Mouse (Mus musculus): ENCODE measurements at regions not wholly inside any gene's neighbourhood (a gene's known extent, or its start where the extent isn't known, plus 50 kb on each side); places are given as distances from the start of the nearest gene placed in this dataset.

DNA sequence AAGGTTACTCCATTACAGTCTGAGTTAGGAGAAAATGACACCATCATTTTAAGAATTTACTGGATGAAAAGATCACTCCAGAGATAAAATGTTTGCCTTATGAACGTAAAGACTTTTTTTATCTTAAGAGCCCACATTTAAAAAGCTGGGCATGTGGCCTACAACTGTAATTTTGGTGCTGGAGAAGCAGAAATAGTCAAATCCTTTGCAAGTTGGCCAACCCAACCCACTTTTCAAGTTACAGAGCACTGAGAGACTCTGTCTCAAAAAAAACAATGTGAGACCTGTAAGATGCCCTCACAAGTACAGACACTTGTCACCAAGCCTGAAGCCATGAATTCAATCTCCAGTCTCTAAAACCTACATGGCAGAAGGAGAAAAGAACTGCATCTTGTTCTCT is 305.6 kb upstream of the Cited2 start:
- WGBS = 75% methylated on average over 1 of the region's 1 CpGs
- H3K4me1 ChIP-seq (ENCODE audit: control insufficient read depth, insufficient read depth, low read length) = no peaks in the 10 kb centered on the region
- ATAC-seq (ENCODE audit: insufficient number of reproducible peaks, insufficient read depth, low FRiP score, low read depth) = no peak
- no peaks in the 10 kb centered on the region for H3K27me3 ChIP-seq (ENCODE audit: control insufficient read depth, insufficient read depth, low read length)
- no peak overlapping the region for H3K4me3 ChIP-seq (ENCODE audit: low read depth, low read length)
- H3K4me2 ChIP-seq (replicated peaks; ENCODE audit: low read depth, low read length) = no peak overlapping the region
- no peaks in the 10 kb centered on the region for H3K36me3 ChIP-seq (ENCODE audit: control insufficient read depth, insufficient read depth, low read length)
- H3K9ac ChIP-seq (replicated peaks; ENCODE audit: low read depth, low read length) = no peak overlapping the region
- H3K9me3 ChIP-seq (ENCODE audit: control insufficient read depth, low read depth, low read length) = no peaks in the 10 kb centered on the region
- H3K27ac ChIP-seq (ENCODE audit: low read length) = no peak overlapping the region

- no peak overlapping the region for H3K9ac ChIP-seq (replicated peaks; ENCODE audit: low read depth, low read length)
- H3K27ac ChIP-seq (ENCODE audit: low read length) = no peak overlapping the region
- no peak for ATAC-seq (ENCODE audit: insufficient number of reproducible peaks, insufficient read depth, low FRiP score, low read depth)
- H3K4me3 ChIP-seq (ENCODE audit: low read depth, low read length) = no peak overlapping the region
- H3K27me3 ChIP-seq (ENCODE audit: control insufficient read depth, insufficient read depth, low read length) = no peaks in the 10 kb centered on the region
- H3K36me3 ChIP-seq (ENCODE audit: control insufficient read depth, insufficient read depth, low read length) = no peaks in the 10 kb centered on the region
- H3K4me2 ChIP-seq (replicated peaks; ENCODE audit: low read depth, low read length) = no peak overlapping the region
- 77% methylated on average over 7 of the region's 7 CpGs for WGBS
- no peaks in the 10 kb centered on the region for H3K4me1 ChIP-seq (ENCODE audit: control insufficient read depth, insufficient read depth, low read length)
- no peaks in the 10 kb centered on the region for H3K9me3 ChIP-seq (ENCODE audit: control insufficient read depth, low read depth, low read length)
These were observed 304.8 kb upstream of the Cited2 start for GRCm38 (mm10) chr10:17418227-17418685.

DNA sequence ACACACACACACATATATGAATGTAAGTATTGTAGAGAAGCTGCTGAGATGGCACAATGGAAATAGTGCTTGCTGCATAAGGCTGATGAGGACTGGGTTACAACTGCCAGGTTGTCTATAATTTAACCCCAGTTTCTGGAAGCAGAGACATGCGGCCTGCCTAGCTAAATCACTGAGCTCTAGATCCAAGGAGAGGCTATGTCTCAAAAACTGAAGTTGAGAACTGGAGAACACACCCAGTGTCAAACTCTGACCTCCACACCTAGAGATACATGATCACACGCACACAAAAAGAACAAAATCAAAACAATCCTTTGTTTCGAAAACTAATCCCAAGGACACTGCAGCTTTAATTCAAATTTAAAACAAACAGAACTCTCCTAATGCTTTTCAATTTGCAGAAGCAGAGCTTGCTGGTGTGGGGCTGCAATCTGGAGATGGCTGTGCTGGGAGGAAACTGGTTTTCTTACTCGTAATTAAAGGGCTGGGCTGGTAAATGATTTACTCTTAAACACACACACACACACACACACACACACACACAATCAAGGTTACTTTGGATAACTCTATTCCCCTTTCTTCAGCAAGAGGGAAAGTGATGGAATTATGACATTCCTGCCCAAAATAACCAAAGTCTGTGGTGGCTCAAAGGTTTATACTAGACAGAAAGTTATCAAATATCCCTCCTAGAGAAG is 299.3 kb upstream of the Cited2 start:
- no peak overlapping the region for H3K27ac ChIP-seq (ENCODE audit: low read length)
- H3K4me3 ChIP-seq (ENCODE audit: low read depth, low read length) = no peak overlapping the region
- ATAC-seq (ENCODE audit: insufficient number of reproducible peaks, insufficient read depth, low FRiP score, low read depth) = 0 out of 2 replicates have a peak, but pooled peaks have one; percentile 63
- no peaks in the 10 kb centered on the region for H3K4me1 ChIP-seq (ENCODE audit: control insufficient read depth, insufficient read depth, low read length)
- no peaks in the 10 kb centered on the region for H3K27me3 ChIP-seq (ENCODE audit: control insufficient read depth, insufficient read depth, low read length)
- H3K9me3 ChIP-seq (ENCODE audit: control insufficient read depth, low read depth, low read length) = no peaks in the 10 kb centered on the region
- no peak overlapping the region for H3K4me2 ChIP-seq (replicated peaks; ENCODE audit: low read depth, low read length)
- WGBS = 50% methylated on average over 4 of the region's 4 CpGs
- H3K9ac ChIP-seq (replicated peaks; ENCODE audit: low read depth, low read length) = no peak overlapping the region
- H3K36me3 ChIP-seq (ENCODE audit: control insufficient read depth, insufficient read depth, low read length) = no peaks in the 10 kb centered on the region

DNA sequence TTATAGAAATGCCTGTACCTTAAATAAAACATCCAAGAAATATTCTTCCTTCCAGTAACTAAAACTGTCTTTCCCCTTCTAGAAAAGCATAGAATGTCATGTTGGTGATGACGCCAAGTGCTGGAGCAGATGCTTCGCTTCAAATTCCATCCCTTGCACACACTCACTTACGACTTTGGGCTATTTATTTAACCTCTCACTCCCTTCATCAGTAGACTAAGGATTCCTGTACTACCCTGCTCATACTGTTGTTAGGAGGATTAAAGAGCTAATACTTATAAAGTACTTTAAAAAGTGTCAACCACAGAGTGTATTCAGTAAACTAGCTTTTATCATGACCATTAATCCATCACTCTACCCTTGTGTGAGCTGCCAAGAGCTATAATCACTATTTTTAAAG is 296.8 kb upstream of the Cited2 start:
- H3K36me3 ChIP-seq (ENCODE audit: control insufficient read depth, insufficient read depth, low read length) = no peaks in the 10 kb centered on the region
- 28% methylated on average over 3 of the region's 3 CpGs for WGBS
- H3K9me3 ChIP-seq (ENCODE audit: control insufficient read depth, low read depth, low read length) = no peaks in the 10 kb centered on the region
- H3K27me3 ChIP-seq (ENCODE audit: control insufficient read depth, insufficient read depth, low read length) = no peaks in the 10 kb centered on the region
- H3K4me2 ChIP-seq (replicated peaks; ENCODE audit: low read depth, low read length) = no peak overlapping the region
- ATAC-seq (ENCODE audit: insufficient number of reproducible peaks, insufficient read depth, low FRiP score, low read depth) = no peak; the same call in 1 of the 2 replicates
- H3K27ac ChIP-seq (ENCODE audit: low read length) = no peak overlapping the region
- no peaks in the 10 kb centered on the region for H3K4me1 ChIP-seq (ENCODE audit: control insufficient read depth, insufficient read depth, low read length)
- no peak overlapping the region for H3K9ac ChIP-seq (replicated peaks; ENCODE audit: low read depth, low read length)
- no peak overlapping the region for H3K4me3 ChIP-seq (ENCODE audit: low read depth, low read length)

- no peak overlapping the region for H3K27ac ChIP-seq (ENCODE audit: low read length)
- H3K27me3 ChIP-seq (ENCODE audit: control insufficient read depth, insufficient read depth, low read length) = no peaks in the 10 kb centered on the region
- H3K4me2 ChIP-seq (replicated peaks; ENCODE audit: low read depth, low read length) = no peak overlapping the region
- no peak overlapping the region for H3K4me3 ChIP-seq (ENCODE audit: low read depth, low read length)
- ATAC-seq (ENCODE audit: insufficient number of reproducible peaks, insufficient read depth, low FRiP score, low read depth) = 0 out of 2 replicates have a peak, but pooled peaks have one; percentile 18
- no peaks in the 10 kb centered on the region for H3K4me1 ChIP-seq (ENCODE audit: control insufficient read depth, insufficient read depth, low read length)
- H3K9me3 ChIP-seq (ENCODE audit: control insufficient read depth, low read depth, low read length) = no peaks in the 10 kb centered on the region
- H3K36me3 ChIP-seq (ENCODE audit: control insufficient read depth, insufficient read depth, low read length) = no peaks in the 10 kb centered on the region
- H3K9ac ChIP-seq (replicated peaks; ENCODE audit: low read depth, low read length) = no peak overlapping the region
These were observed 295.7 kb upstream of the Cited2 start for GRCm38 (mm10) chr10:17427316-17427715.

DNA sequence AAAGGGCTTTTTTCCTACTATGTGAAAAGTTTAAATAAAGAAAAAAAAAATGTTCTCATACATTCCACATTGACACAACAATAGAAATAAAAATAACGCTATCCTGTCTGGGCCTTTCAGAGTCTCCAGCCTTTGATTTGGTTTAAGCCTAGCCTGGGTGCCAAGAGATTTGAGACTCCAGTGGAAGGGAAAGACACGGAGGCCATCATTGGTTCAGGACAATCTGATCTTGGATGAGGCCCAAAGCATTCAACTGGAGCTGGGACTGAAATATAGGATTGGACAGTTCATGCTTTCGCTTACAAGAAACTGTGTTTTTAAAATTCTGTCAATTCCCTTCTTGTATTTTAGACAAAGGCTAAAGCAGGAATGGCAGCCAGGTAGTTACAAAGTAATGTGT is 294.7 kb upstream of the Cited2 start:
- Histone ChIP-seq H3K27ac (ENCODE audit: low read length) (no peak overlapping the region), H3K9ac (replicated peaks; ENCODE audit: low read depth, low read length) (no peak overlapping the region), H3K27me3 (ENCODE audit: control insufficient read depth, insufficient read depth, low read length) (no peaks in the 10 kb centered on the region), H3K4me2 (replicated peaks; ENCODE audit: low read depth, low read length) (no peak overlapping the region), H3K36me3 (ENCODE audit: control insufficient read depth, insufficient read depth, low read length) (no peaks in the 10 kb centered on the region), H3K4me1 (ENCODE audit: control insufficient read depth, insufficient read depth, low read length) (no peaks in the 10 kb centered on the region), H3K9me3 (ENCODE audit: control insufficient read depth, low read depth, low read length) (no peaks in the 10 kb centered on the region), H3K4me3 (ENCODE audit: low read depth, low read length) (no peak overlapping the region)
- WGBS = 82% methylated on average over 3 of the region's 3 CpGs
- no peak for ATAC-seq (ENCODE audit: insufficient number of reproducible peaks, insufficient read depth, low FRiP score, low read depth)

DNA sequence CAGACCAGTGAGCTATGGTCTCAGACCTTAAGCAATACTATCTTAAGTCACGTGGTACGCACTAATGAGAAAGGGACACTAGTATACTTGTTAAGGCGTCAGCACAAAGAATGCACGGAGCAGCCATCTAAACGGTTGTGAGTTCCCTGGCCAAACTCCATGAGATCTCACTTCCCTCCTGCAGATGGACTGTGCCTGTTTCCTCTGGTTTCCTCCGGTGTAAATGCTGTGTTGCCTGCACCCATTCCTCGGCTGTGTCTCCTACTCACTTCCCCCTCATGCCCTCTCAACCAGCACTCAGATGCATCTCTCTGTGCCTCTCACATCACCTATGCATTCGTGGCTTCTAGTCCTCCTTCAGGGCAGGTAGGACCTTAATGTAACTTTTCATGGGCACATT is 291.9 kb upstream of the Cited2 start:
- ATAC-seq (ENCODE audit: insufficient number of reproducible peaks, insufficient read depth, low FRiP score, low read depth) = no peak
- no peak overlapping the region for H3K4me3 ChIP-seq (ENCODE audit: low read depth, low read length)
- H3K27ac ChIP-seq (ENCODE audit: low read length) = no peak overlapping the region
- H3K36me3 ChIP-seq (ENCODE audit: control insufficient read depth, insufficient read depth, low read length) = no peaks in the 10 kb centered on the region
- WGBS = 74% methylated on average over 8 of the region's 8 CpGs
- H3K4me2 ChIP-seq (replicated peaks; ENCODE audit: low read depth, low read length) = no peak overlapping the region
- H3K9ac ChIP-seq (replicated peaks; ENCODE audit: low read depth, low read length) = no peak overlapping the region
- H3K4me1 ChIP-seq (ENCODE audit: control insufficient read depth, insufficient read depth, low read length) = no peaks in the 10 kb centered on the region
- H3K9me3 ChIP-seq (ENCODE audit: control insufficient read depth, low read depth, low read length) = no peaks in the 10 kb centered on the region
- H3K27me3 ChIP-seq (ENCODE audit: control insufficient read depth, insufficient read depth, low read length) = no peaks in the 10 kb centered on the region

DNA sequence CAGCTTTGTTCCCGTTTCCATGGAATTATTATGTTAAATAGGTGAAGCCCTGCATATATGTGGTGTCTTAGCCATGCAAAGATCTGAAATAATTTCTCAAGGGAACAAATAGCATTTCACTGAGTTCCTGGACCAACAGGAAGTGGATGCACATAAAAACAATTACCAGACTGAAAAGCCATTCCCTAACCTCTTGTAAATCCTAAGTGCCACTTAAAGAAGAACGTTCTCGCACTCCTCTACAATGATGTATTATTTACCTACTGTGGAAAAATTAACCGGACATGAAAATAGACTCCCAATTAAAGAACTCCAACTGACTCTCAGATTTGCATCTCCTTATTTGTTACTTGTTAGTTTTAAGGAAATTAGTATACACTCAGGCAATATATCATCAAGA is 288.9 kb upstream of the Cited2 start:
- WGBS = 78% methylated on average over 4 of the region's 4 CpGs

DNA sequence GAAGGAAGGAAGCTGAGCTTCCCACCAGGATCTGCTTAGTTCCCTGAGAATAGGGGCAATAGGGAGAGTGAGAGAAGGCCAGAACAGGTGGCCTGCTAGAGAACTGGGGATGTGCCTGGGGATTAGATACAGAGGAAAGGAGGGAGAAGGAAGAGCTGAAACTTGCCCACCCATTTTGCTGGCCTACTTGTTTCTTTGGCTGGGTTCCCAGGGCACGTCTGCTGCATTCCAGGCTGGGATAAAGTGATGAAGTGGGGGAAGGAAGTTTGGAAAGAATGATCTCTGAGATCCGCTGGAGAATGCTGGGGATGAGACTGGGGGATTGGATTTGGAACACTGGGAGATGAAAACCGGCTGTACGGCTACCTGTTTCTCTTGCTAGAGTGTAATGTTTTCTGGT is 272.8 kb upstream of the Cited2 start:
- no peak for ATAC-seq (ENCODE audit: insufficient number of reproducible peaks, insufficient read depth, low FRiP score, low read depth)
- WGBS = 50% methylated on average over 4 of the region's 4 CpGs
- Histone ChIP-seq H3K4me3 (ENCODE audit: low read depth, low read length) (no peak overlapping the region), H3K27me3 (ENCODE audit: control insufficient read depth, insufficient read depth, low read length) (no peaks in the 10 kb centered on the region), H3K36me3 (ENCODE audit: control insufficient read depth, insufficient read depth, low read length) (no peaks in the 10 kb centered on the region), H3K27ac (ENCODE audit: low read length) (no peak overlapping the region), H3K4me1 (ENCODE audit: control insufficient read depth, insufficient read depth, low read length) (no peaks in the 10 kb centered on the region), H3K9me3 (ENCODE audit: control insufficient read depth, low read depth, low read length) (no peaks in the 10 kb centered on the region), H3K9ac (replicated peaks; ENCODE audit: low read depth, low read length) (no peak overlapping the region), H3K4me2 (replicated peaks; ENCODE audit: low read depth, low read length) (no peak overlapping the region)

More for the DNA sequence above, 288.9 kb upstream of the Cited2 start:
- no peaks in the 10 kb centered on the region for H3K36me3 ChIP-seq (ENCODE audit: control insufficient read depth, insufficient read depth, low read length)
- no peaks in the 10 kb centered on the region for H3K9me3 ChIP-seq (ENCODE audit: control insufficient read depth, low read depth, low read length)
- H3K9ac ChIP-seq (replicated peaks; ENCODE audit: low read depth, low read length) = no peak overlapping the region
- H3K4me1 ChIP-seq (ENCODE audit: control insufficient read depth, insufficient read depth, low read length) = no peaks in the 10 kb centered on the region
- no peak overlapping the region for H3K4me3 ChIP-seq (ENCODE audit: low read depth, low read length)
- no peak overlapping the region for H3K27ac ChIP-seq (ENCODE audit: low read length)
- no peak for ATAC-seq (ENCODE audit: insufficient number of reproducible peaks, insufficient read depth, low FRiP score, low read depth)
- H3K27me3 ChIP-seq (ENCODE audit: control insufficient read depth, insufficient read depth, low read length) = no peaks in the 10 kb centered on the region
- H3K4me2 ChIP-seq (replicated peaks; ENCODE audit: low read depth, low read length) = no peak overlapping the region

Measured in stomach, embryonic 14.5 days (tissue).